Mouse (Mus musculus) gastrocnemius, postnatal 14 days (tissue): ENCODE data around the gene Pet100. TPM values are rescaled to one million over a fixed set of nuclear protein-coding genes. Genes with fewer than 3 reads are reported as not detected.

Experiments used
- DNase-seq: peaks from one replicate; pipeline ENCODE4 v3.0.0; 2021; ENCODE audit warnings: mixed read lengths
- intact Hi-C: fragments of 180-260 bp; cut with DNase I; formaldehyde crosslinking; loops from one replicate; pipeline ENCODE4 v1.15.1; 2025; ENCODE audit warnings: low total_unique reads
- total RNA-seq, 2 experiments: library from RNA; stranded (reverse); gene quantifications; 2 replicates each; pipeline ENCODE4 v1.2.3; 2021

Pet100 gene
- total RNA-seq, 2 experiments from 2014 or later, result 78.8 to 79.7 TPM

DNA sequence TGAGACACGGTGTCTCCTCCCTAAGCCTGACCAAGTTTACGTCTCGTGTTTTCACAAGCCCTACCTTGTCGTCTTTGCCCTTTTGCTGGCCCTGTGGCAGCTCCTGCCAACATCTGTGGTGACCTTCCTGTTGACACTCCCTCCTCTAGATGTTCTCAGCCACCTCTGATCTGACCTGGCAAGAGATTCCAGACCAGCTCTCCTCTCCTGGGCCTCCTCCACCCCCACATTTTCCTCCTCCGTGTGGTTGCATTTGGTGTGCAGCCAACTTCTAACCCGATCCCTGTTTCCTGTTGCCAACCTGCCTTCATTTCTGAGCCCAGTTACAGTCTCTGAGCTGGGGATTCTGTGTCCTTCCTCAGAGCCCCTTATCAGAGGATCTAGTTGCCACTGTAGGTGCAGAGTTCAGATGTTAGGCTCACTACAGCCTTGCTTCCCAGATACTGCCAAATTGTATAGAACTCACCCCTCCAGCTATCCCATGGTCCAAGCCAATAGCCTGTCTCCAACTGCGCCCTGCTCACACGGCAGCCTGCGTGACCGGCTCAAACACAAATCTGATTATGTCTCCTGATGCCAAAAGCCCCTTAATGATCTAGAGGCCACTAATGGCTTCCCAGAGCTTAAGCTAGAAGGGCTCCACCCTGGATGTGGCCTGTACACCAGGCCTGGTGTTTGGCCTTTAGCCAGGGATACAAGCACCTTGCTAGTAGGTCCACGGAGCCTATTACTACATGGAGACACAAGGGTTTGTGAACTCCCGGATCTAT, 12.1 kb upstream of the Pet100 start:
- no peak for DNase-seq
- intact Hi-C loops, result no loop called here

- intact Hi-C loops, result no loop called here
- no peak for DNase-seq
These were observed 11.6 kb upstream of the Pet100 start for GRCm38 (mm10) chr8:3609816-3610150.

GRCm38 (mm10) chr8:3622119-3622518, 771 bp downstream of the Pet100 start:
- no peak for DNase-seq
- intact Hi-C loops, result loop anchor here (10.0 kb wide), 1 partner anchor 53 kb away; the partner anchor contains the start of genes Fcor and Trappc5

GRCm38 (mm10) chr8:3625445-3625844, 4.1 kb downstream of the Pet100 start, which contains the start of gene Pcp2:
Gene Pcp2, minus strand, starts transcription at chr8:3625545.
- intact Hi-C loops, result loop anchor here (10.0 kb wide), 1 partner anchor 49 kb away; the partner anchor contains the start of genes Fcor and Trappc5
- no peak for DNase-seq

DNA sequence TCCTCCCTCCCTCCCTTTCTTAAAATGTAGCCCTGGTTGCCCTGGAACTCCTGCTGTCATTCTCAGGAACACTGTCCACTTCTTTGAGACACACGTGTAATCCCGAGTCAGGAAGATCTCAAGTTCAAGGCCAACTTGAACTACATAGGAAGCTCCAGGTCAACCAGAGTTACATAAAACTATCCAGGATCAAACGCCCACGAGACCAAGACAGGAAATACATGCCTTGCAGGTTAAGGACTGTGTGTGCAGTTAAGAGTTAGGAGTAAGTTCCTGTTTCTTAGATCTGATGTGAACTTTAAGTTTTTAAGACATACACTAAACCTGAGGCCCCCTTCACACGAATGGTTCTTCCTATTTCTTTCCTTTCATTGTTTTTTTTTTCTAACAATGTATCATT, 5.6 kb downstream of the Pet100 start:
- intact Hi-C loops, result loop anchor here (10.0 kb wide), 1 partner anchor 48 kb away; the partner anchor contains the start of genes Fcor and Trappc5
- DNase-seq, result no peak

- intact Hi-C loops, result loop anchor here (10.0 kb wide), 1 partner anchor 47 kb away; the partner anchor contains the start of genes Fcor and Trappc5
- DNase-seq, result no peak
These were observed 6.7 kb downstream of the Pet100 start for GRCm38 (mm10) chr8:3628014-3628413.

DNA sequence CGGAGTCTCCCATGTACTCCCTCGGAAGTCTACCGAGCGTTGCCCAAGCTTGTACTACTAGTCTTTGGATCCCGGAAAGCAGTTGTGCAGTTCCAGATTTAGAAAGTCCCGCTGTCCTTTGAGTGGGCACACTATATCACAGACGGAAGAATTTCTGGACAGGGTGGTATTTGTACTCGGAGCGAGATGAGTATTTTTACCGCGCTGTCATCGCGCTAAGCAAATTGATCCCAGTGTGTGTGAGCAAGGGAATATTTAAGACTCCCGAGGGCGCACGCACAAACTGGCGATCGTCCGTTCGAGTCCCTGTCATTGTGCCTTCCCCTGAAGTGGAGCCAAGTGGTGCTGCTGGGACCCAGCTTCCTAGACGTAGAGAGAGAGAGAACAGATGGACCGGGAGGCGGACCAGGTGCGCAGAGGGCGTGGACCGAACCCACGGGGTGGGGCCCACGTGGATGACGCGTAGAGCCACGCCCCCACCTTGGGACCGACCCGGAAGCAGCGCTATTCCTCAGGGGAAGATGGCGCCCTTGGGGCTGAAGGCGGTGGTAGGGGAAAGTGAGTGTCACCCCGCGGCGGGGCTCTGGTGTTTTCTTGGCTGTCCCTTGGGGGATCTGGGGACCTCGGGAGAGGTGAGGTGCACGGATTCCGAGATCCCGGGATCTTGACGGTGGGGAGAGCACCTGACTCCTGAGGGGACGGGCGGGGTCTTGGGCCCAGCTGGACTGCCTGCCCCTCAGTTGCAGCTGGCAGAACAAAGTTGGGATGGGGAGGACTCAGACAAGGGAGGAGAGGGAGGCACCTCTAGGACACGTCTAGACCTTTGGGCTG, 9.5 kb downstream of the Pet100 start, which contains the start of gene Stxbp2:
Stxbp2 (plus strand) TSS at position 309 of the 831 bp plus-strand sequence.
- DNase-seq, result no peak

DNA sequence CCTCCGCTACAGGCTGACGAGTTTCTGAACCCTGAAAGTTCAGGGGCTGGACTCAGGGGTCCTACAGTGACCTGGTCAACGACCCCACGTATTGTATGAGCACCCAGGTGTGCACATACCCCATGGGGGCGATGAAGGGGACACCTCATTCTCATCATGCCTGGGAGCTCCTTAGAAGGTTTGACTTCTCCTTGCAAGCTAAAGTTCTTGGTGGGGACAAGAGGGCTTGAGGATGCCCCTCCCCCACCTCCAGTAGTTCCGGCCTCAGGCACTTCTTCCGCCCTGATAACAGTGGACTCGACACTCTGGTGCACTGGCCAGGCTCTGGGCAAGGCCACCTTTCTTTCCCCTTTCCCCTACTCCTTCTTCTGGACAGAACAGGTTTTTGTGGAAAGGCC, 10.1 kb downstream of the Pet100 start:
- DNase-seq, result no peak
- intact Hi-C loops, result no loop called here

More for the DNA sequence above, 9.5 kb downstream of the Pet100 start, which contains the start of gene Stxbp2:
- intact Hi-C loops, result no loop called here

GRCm38 (mm10) chr8:3645804-3646203, 24.5 kb downstream of the Pet100 start:
- peak; percentile 29 for DNase-seq
- intact Hi-C loops, result no loop called here

- no peak for DNase-seq
- intact Hi-C loops, result no loop called here
These were observed 25.6 kb downstream of the Pet100 start for GRCm38 (mm10) chr8:3646824-3647531.

DNA sequence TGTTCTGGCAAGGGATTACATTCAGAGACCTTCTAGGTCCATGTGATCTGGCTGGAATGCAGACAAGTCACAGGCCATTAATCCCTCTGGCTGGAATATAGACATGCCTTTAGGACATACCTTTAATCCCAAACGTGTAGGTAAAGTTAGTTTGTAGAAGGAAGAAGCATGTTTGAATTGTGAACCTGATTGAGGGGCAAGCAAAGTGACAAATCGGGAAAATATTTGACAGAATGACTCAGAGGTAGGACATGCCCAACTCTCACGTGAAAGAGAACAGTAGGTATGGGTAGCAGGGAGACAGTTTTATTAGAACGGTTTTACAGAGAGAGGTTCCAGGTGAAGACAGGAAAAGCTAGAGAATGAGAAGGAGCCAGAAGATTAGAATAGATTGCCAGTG, 26.2 kb downstream of the Pet100 start:
- intact Hi-C loops, result no loop called here
- DNase-seq, result no peak

DNA sequence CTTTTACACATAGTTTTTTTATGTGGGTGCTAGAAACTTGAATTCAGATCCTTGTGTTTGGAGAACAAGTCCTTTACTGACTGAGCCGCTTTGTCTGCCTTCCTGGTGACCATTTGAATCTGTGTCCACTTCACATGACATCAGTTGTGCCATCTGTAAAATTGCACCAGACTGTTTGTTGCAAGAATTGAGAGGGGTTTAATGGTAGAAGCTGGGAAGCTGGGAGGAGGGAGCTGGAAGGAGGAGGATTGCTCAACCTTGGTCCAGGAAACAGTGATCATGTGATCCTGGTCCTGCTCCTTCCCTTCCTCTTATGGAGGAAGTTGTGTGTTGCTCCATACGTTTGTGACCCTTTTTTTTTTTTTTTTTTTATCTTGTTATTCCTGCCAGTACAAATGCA, 26.9 kb downstream of the Pet100 start:
- intact Hi-C loops, result no loop called here
- DNase-seq, result no peak

- intact Hi-C loops, result no loop called here
These were observed 27.6 kb downstream of the Pet100 start for GRCm38 (mm10) chr8:3648990-3649389.

GRCm38 (mm10) chr8:3652845-3653244, 31.5 kb downstream of the Pet100 start:
- intact Hi-C loops, result no loop called here
- no peak for DNase-seq

More at GRCm38 (mm10) chr8:3648990-3649389, 27.6 kb downstream of the Pet100 start:
- no peak for DNase-seq

- no peak for DNase-seq
- intact Hi-C loops, result no loop called here
These were observed 33.6 kb downstream of the Pet100 start for GRCm38 (mm10) chr8:3654726-3655508.

- no peak for DNase-seq
- intact Hi-C loops, result no loop called here
These were observed 34.2 kb downstream of the Pet100 start, which contains the start of gene Retn for GRCm38 (mm10) chr8:3655526-3655925. Gene Retn, plus strand, starts transcription at chr8:3655770.

DNA sequence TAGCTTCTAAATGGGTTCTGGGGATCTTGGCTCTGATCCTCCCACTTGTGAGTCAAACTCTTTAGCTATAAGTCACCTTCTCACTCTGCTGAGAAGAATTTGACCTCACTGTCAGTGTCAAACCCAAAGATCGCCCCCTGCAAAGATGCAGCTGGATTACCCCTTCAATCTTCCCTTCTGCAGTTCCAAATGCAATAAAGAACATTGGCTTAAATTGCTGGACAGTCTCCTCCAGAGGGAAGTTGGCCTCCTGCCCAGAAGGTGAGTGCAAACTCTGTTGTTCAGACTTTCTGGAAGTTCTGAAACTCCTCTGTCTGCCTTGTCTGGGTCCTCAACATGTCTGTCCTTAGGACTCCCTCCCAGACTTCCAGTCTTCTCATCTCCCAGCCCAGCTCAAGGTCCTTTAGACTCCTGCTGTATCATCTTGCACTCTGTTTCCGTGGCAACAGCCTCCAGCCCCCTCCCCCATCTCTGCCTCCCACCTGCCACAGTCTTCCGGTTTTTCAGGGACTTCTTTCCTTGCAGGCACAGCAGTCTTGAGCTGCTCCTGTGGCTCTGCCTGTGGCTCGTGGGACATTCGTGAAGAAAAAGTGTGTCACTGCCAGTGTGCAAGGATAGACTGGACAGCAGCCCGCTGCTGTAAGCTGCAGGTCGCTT, 35.5 kb downstream of the Pet100 start:
- no peak for DNase-seq
- intact Hi-C loops, result no loop called here

DNA sequence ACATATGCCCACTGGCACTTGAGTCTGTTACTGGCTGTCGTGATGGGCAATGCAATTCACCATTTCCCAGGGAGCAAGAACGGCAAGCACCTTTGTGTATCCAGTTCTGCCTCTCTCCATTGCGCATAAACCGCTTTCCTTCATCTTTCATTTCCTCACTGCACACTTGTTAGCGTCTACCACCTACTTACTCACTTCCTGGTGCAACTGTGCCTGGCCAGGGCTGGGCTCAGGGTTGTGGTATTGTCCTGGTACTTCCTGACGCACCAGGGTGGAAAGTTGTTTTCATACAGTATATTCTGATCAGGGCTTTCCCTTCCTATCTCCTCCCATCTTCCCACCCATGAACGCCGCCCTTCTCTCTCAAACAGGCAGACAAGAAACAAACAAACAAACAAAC, 39.5 kb downstream of the Pet100 start:
- intact Hi-C loops, result no loop called here
- DNase-seq, result no peak
